7 mouse cellular contexts compared by ENCODE assay signal in the genomic region with DNA sequence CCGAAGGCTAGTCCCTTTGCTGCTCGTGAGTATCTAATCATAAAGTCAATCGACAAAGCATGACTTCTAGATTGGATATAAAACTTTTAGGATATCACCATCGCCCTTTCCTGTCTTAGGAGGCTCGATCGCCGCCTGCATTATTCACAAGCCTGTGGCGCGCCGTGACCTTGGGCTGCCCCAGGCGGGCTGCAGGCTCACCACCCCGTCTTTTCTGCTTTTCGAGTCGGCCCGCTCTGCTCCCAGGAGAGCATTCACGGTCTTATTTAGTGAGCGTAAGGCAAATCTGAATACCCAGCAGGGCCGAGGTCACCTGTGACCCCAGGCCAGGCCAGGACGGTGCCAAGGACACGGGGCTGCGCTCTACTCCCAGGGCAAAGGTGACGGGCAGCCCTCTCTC. TPM values are rescaled to one million over a fixed set of nuclear protein-coding genes. Genes with fewer than 3 reads are reported as not detected.
DNase-seq lines count a peak whose midpoint lies in the region; ATAC-seq lines count a peak whose summit lies in the region.

No protein-coding gene starts in this region.

- under 1% methylated on average over 22 of the region's 22 CpGs for WGBS in lung, embryonic 16.5 days
- under 1% methylated on average over 22 of the region's 22 CpGs for WGBS in embryonic facial prominence, embryonic 15.5 days
- WGBS in intestine, embryonic 16.5 days, result 1% methylated on average over 22 of the region's 22 CpGs
- under 1% methylated on average over 22 of the region's 22 CpGs for WGBS in neural tube, embryonic 13.5 days

- peak overlapping the region; percentile 96 for H3K4me3 ChIP-seq in lung, embryonic 16.5 days (ENCODE audit: low read length)
- peak overlapping the region; percentile 92 for H3K4me3 ChIP-seq in embryonic facial prominence, embryonic 15.5 days (replicated peaks)
- H3K4me3 ChIP-seq in intestine, embryonic 16.5 days (ENCODE audit: low read length), result peak overlapping the region; percentile 96
- H3K4me3 ChIP-seq in neural tube, embryonic 13.5 days, result peak overlapping the region; percentile 94

- H3K36me3 ChIP-seq in lung, embryonic 16.5 days (ENCODE audit: control insufficient read depth, insufficient read depth, low read length), result peaks cover 22% of the 10 kb centered on the region
- peaks cover 27% of the 10 kb centered on the region for H3K36me3 ChIP-seq in embryonic facial prominence, embryonic 15.5 days
- H3K36me3 ChIP-seq in intestine, embryonic 16.5 days (ENCODE audit: control insufficient read depth, insufficient read depth, low read length), result peaks cover 11% of the 10 kb centered on the region; the same call in 1 of the 2 replicates
- peaks cover 25% of the 10 kb centered on the region for H3K36me3 ChIP-seq in neural tube, embryonic 13.5 days

- H3K27ac ChIP-seq in lung, embryonic 16.5 days (ENCODE audit: low read length), result peak overlapping the region; percentile 99
- H3K27ac ChIP-seq in embryonic facial prominence, embryonic 15.5 days (replicated peaks), result peak overlapping the region; percentile 99
- peak overlapping the region; percentile 100 for H3K27ac ChIP-seq in intestine, embryonic 16.5 days (ENCODE audit: low read length)
- H3K27ac ChIP-seq in neural tube, embryonic 13.5 days (replicated peaks), result peak overlapping the region; percentile 98

- no peaks in the 10 kb centered on the region for H3K27me3 ChIP-seq in lung, embryonic 16.5 days (ENCODE audit: control insufficient read depth, insufficient read depth, low read depth, low read length)
- no peaks in the 10 kb centered on the region for H3K27me3 ChIP-seq in embryonic facial prominence, embryonic 15.5 days
- H3K27me3 ChIP-seq in intestine, embryonic 16.5 days (replicated peaks; ENCODE audit: control insufficient read depth, insufficient read depth, low read length), result no peaks in the 10 kb centered on the region
- no peaks in the 10 kb centered on the region for H3K27me3 ChIP-seq in neural tube, embryonic 13.5 days

- ATAC-seq in lung, embryonic 16.5 days (ENCODE audit: low read depth), result no peak
- ATAC-seq in embryonic facial prominence, embryonic 15.5 days (ENCODE audit: insufficient number of reproducible peaks, low FRiP score, low TSS enrichment, low read depth), result peak; percentile 2; the same call in 1 of the 2 replicates
- ATAC-seq in intestine, embryonic 16.5 days, result no peak; the same call in 1 of the 2 replicates
- no peak; the same call in 1 of the 2 replicates for ATAC-seq in neural tube, embryonic 13.5 days (ENCODE audit: low read depth)

- peak overlapping the region; percentile 100 for H3K9ac ChIP-seq in lung, embryonic 16.5 days (ENCODE audit: low read length)
- peak overlapping the region; percentile 95 for H3K9ac ChIP-seq in embryonic facial prominence, embryonic 15.5 days
- peak overlapping the region; percentile 100 for H3K9ac ChIP-seq in intestine, embryonic 16.5 days (ENCODE audit: low read depth, low read length)
- peak overlapping the region; percentile 96 for H3K9ac ChIP-seq in neural tube, embryonic 13.5 days

- DNase-seq in lung, adult 18-20 months, result no peak
- no peak for DNase-seq in adrenal gland, postnatal 4 days (ENCODE audit: low spot score in 2 of 2)
- no peak for DNase-seq in right cerebral cortex, postnatal 36 days (ENCODE audit: low spot score in 2 of 2)

- H3K4me1 ChIP-seq in lung, embryonic 16.5 days (replicated peaks; ENCODE audit: control insufficient read depth, insufficient read depth, low read length), result peaks cover 3% of the 10 kb centered on the region; the same call in 1 of the 2 replicates
- peaks cover 23% of the 10 kb centered on the region for H3K4me1 ChIP-seq in embryonic facial prominence, embryonic 15.5 days
- H3K4me1 ChIP-seq in intestine, embryonic 16.5 days (ENCODE audit: control insufficient read depth, insufficient read depth, low read length), result peaks cover 8% of the 10 kb centered on the region; the same call in 1 of the 2 replicates
- H3K4me1 ChIP-seq in neural tube, embryonic 13.5 days (replicated peaks), result peaks cover 36% of the 10 kb centered on the region

- H3K9me3 ChIP-seq in lung, embryonic 16.5 days (ENCODE audit: control insufficient read depth, low read length), result no peaks in the 10 kb centered on the region
- H3K9me3 ChIP-seq in embryonic facial prominence, embryonic 15.5 days (replicated peaks), result no peaks in the 10 kb centered on the region
- no peaks in the 10 kb centered on the region for H3K9me3 ChIP-seq in intestine, embryonic 16.5 days (ENCODE audit: control insufficient read depth, low read length)
- H3K9me3 ChIP-seq in neural tube, embryonic 13.5 days, result no peaks in the 10 kb centered on the region

- H3K4me2 ChIP-seq in lung, embryonic 16.5 days (ENCODE audit: low read depth, low read length), result peak overlapping the region; percentile 76
- peak overlapping the region; percentile 70 for H3K4me2 ChIP-seq in embryonic facial prominence, embryonic 15.5 days (replicated peaks)
- peak overlapping the region; percentile 65 for H3K4me2 ChIP-seq in intestine, embryonic 16.5 days (ENCODE audit: low read depth, low read length)
- H3K4me2 ChIP-seq in neural tube, embryonic 13.5 days, result peak overlapping the region; percentile 85

RNA-seq across cellular contexts. Expression of gene Gabpa, which starts 0.4 kb away (rescaled TPM):
- 38.5 and 39.4 TPM in 2 replicates for polyA plus RNA-seq in lung, embryonic 16.5 days (2015; fragmentation: Nextera tagmentation; extraction: Ambion mirVana)
- polyA plus RNA-seq in embryonic facial prominence, embryonic 15.5 days (2015; fragmentation: Nextera tagmentation; extraction: Ambion mirVana), result 30.1 and 31.7 TPM in 2 replicates
- 24.3 and 25.1 TPM in 2 replicates for polyA plus RNA-seq in intestine, embryonic 16.5 days (2015; fragmentation: Nextera tagmentation; extraction: Ambion mirVana)
- 21.2 and 21.4 TPM in 2 replicates for polyA plus RNA-seq in neural tube, embryonic 13.5 days (2015; fragmentation: Nextera tagmentation; extraction: Ambion mirVana)
- total RNA-seq in adrenal gland, postnatal 4 days (2021), result 10 to 100 TPM; 57.6 to 59.8 TPM

RNA-seq across cellular contexts. Expression of gene Atp5j, which starts 1.1 kb away (rescaled TPM):
- 874 and 916 TPM in 2 replicates for polyA plus RNA-seq in lung, embryonic 16.5 days (2015; fragmentation: Nextera tagmentation; extraction: Ambion mirVana)
- 768 and 787 TPM in 2 replicates for polyA plus RNA-seq in embryonic facial prominence, embryonic 15.5 days (2015; fragmentation: Nextera tagmentation; extraction: Ambion mirVana)
- 1,127 and 1,131 TPM in 2 replicates for polyA plus RNA-seq in intestine, embryonic 16.5 days (2015; fragmentation: Nextera tagmentation; extraction: Ambion mirVana)
- 765 and 862 TPM in 2 replicates for polyA plus RNA-seq in neural tube, embryonic 13.5 days (2015; fragmentation: Nextera tagmentation; extraction: Ambion mirVana)
- total RNA-seq in adrenal gland, postnatal 4 days (2021), result 100 to 1,000 TPM; 459 to 468 TPM
